Mouse (Mus musculus): ENCODE results near the gene Dnttip2.

DNA sequence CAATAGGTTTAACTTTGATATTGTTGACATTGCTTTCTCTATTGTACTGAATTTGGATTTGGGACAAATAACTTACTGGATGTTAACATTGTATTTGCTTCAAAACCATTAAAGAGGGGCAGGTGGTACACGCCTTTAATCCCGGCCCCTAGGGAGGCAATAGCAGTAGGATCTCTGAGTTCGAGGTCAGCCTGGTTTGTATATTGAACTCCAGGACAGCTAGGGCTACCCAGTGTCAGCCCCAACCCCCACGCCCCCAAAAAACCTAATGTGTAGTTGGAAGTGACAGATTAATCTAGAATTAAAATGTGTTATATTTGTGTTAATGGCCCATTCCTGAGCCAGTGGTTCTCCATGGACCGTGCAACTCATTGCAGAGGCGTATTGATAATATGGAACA lies 27.8 kb upstream of the Dnttip2 start:
- no peak for TF ChIP-seq CTCF (IDR thresholded peaks at IDR 0.05; ENCODE audit: insufficient read depth, low read depth, low read length)
- TF ChIP-seq POLR2A (IDR thresholded peaks at IDR 0.05; ENCODE audit: insufficient read depth, low read depth, low read length), result no peak
